Mouse (Mus musculus): ENCODE data around the gene Gm5294.

Gm5294 gene

GRCm38 (mm10) chr5:138819780-138820179, at the start of gene Gm5294:
Gene Gm5294, plus strand, starts transcription at chr5:138820080.
- in situ Hi-C loops (cut with MboI, MseI) = no loop called here

GRCm38 (mm10) chr5:138775096-138775495, 44.8 kb upstream of the Gm5294 start:
- in situ Hi-C loops (cut with MboI, MseI) = no loop called here

GRCm38 (mm10) chr5:138776346-138776745, 43.5 kb upstream of the Gm5294 start:
- in situ Hi-C loops (cut with MboI, MseI) = no loop called here

GRCm38 (mm10) chr5:138778731-138779463, 41.0 kb upstream of the Gm5294 start:
- in situ Hi-C loops (cut with MboI, MseI) = no loop called here

- in situ Hi-C loops (cut with MboI, MseI) = no loop called here
These were observed 40.2 kb upstream of the Gm5294 start for GRCm38 (mm10) chr5:138779655-138780054.

GRCm38 (mm10) chr5:138782697-138783096, 37.2 kb upstream of the Gm5294 start:
- in situ Hi-C loops (cut with MboI, MseI) = no loop called here

- in situ Hi-C loops (cut with MboI, MseI) = no loop called here
These were observed 36.7 kb upstream of the Gm5294 start for GRCm38 (mm10) chr5:138783181-138783580.

GRCm38 (mm10) chr5:138785986-138786515, 33.8 kb upstream of the Gm5294 start:
- in situ Hi-C loops (cut with MboI, MseI) = no loop called here

- in situ Hi-C loops (cut with MboI, MseI) = no loop called here
These were observed 32.2 kb upstream of the Gm5294 start for GRCm38 (mm10) chr5:138787648-138788047.

- in situ Hi-C loops (cut with MboI, MseI) = no loop called here
These were observed 31.2 kb upstream of the Gm5294 start for GRCm38 (mm10) chr5:138788481-138789211.

GRCm38 (mm10) chr5:138790954-138791480, 28.9 kb upstream of the Gm5294 start:
- in situ Hi-C loops (cut with MboI, MseI) = no loop called here

GRCm38 (mm10) chr5:138801588-138802116, 18.2 kb upstream of the Gm5294 start:
- in situ Hi-C loops (cut with MboI, MseI) = no loop called here

GRCm38 (mm10) chr5:138804286-138804685, 15.6 kb upstream of the Gm5294 start:
- in situ Hi-C loops (cut with MboI, MseI) = no loop called here

GRCm38 (mm10) chr5:138809767-138810166, 10.1 kb upstream of the Gm5294 start:
- in situ Hi-C loops (cut with MboI, MseI) = no loop called here

- in situ Hi-C loops (cut with MboI, MseI) = no loop called here
These were observed 945 bp downstream of the Gm5294 start for GRCm38 (mm10) chr5:138820717-138821332.

GRCm38 (mm10) chr5:138825090-138825489, 5.2 kb downstream of the Gm5294 start:
- in situ Hi-C loops (cut with MboI, MseI) = no loop called here

- in situ Hi-C loops (cut with MboI, MseI) = no loop called here
These were observed 13.5 kb downstream of the Gm5294 start for GRCm38 (mm10) chr5:138833406-138833805.

- in situ Hi-C loops (cut with MboI, MseI) = no loop called here
These were observed 15.0 kb downstream of the Gm5294 start for GRCm38 (mm10) chr5:138834910-138835309.

GRCm38 (mm10) chr5:138840981-138841380, 21.1 kb downstream of the Gm5294 start:
- in situ Hi-C loops (cut with MboI, MseI) = no loop called here

- in situ Hi-C loops (cut with MboI, MseI) = no loop called here
These were observed 23.4 kb downstream of the Gm5294 start for GRCm38 (mm10) chr5:138843168-138843824.

GRCm38 (mm10) chr5:138846506-138846905, 26.6 kb downstream of the Gm5294 start:
- in situ Hi-C loops (cut with MboI, MseI) = loop anchor here (5.0 kb wide), 4 partner anchors 236 to 501 kb away; no protein-coding TSS in a partner anchor
